Mouse (Mus musculus): Measurements from ENCODE around the gene Stard9.
A peak's percentile ranks its signal among the peaks of the same experiment; 100 is the strongest.

Stard9 gene

GRCm38 (mm10) chr2:120628886-120629735 is at the start of gene Stard9:
Gene Stard9 (plus strand): TSS chr2:120629121.
- peak; percentile 97 to 98 for DNase-seq (ENCODE audit: low spot score in 2 of 2)

- peak; percentile 29 to 37 for DNase-seq (ENCODE audit: low spot score in 2 of 2)
Measured at GRCm38 (mm10) chr2:120589759-120590158, 39.2 kb upstream of the Stard9 start.

GRCm38 (mm10) chr2:120592227-120592626 is 36.7 kb upstream of the Stard9 start:
- no peak for DNase-seq (ENCODE audit: low spot score in 2 of 2)

GRCm38 (mm10) chr2:120597734-120598133 is 31.2 kb upstream of the Stard9 start:
- DNase-seq (ENCODE audit: low spot score in 2 of 2): no peak

- DNase-seq (ENCODE audit: low spot score in 2 of 2): no peak
Measured at GRCm38 (mm10) chr2:120599506-120599905, 29.4 kb upstream of the Stard9 start.

GRCm38 (mm10) chr2:120606021-120606690 is 22.8 kb upstream of the Stard9 start:
- no peak for DNase-seq (ENCODE audit: low spot score in 2 of 2)

GRCm38 (mm10) chr2:120608830-120609723 is 19.8 kb upstream of the Stard9 start, which contains the start of the genes Haus2 and Lrrc57:
Gene Haus2 (plus strand): TSS chr2:120609383.
Gene Lrrc57 (minus strand): TSS chr2:120609520.
- peak; percentile 85 to 90 for DNase-seq (ENCODE audit: low spot score in 2 of 2)

- DNase-seq (ENCODE audit: low spot score in 2 of 2): no peak
Measured at GRCm38 (mm10) chr2:120616279-120617163, 12.4 kb upstream of the Stard9 start.

GRCm38 (mm10) chr2:120619538-120619937 is 9.4 kb upstream of the Stard9 start:
- no peak for DNase-seq (ENCODE audit: low spot score in 2 of 2)

- no peak for DNase-seq (ENCODE audit: low spot score in 2 of 2)
Measured at GRCm38 (mm10) chr2:120622920-120623319, 6.0 kb upstream of the Stard9 start.

GRCm38 (mm10) chr2:120628076-120628865 is 650 bp upstream of the Stard9 start:
- DNase-seq (ENCODE audit: low spot score in 2 of 2): no peak

- DNase-seq (ENCODE audit: low spot score in 2 of 2): no peak
Measured at GRCm38 (mm10) chr2:120630246-120630645, 1.3 kb downstream of the Stard9 start.

GRCm38 (mm10) chr2:120630655-120631054 is 1.7 kb downstream of the Stard9 start:
- DNase-seq (ENCODE audit: low spot score in 2 of 2): no peak

- DNase-seq (ENCODE audit: low spot score in 2 of 2): no peak
Measured at GRCm38 (mm10) chr2:120631521-120631920, 2.6 kb downstream of the Stard9 start.

- peak in 1 of 2 experiments; percentile 7 for DNase-seq (ENCODE audit: low spot score in 2 of 2)
Measured at GRCm38 (mm10) chr2:120631957-120632356, 3.0 kb downstream of the Stard9 start.

GRCm38 (mm10) chr2:120640835-120641234 is 11.9 kb downstream of the Stard9 start:
- DNase-seq (ENCODE audit: low spot score in 2 of 2): no peak

GRCm38 (mm10) chr2:120643836-120644235 is 14.9 kb downstream of the Stard9 start:
- peak in 1 of 2 experiments; percentile 18 for DNase-seq (ENCODE audit: low spot score in 2 of 2)

- DNase-seq (ENCODE audit: low spot score in 2 of 2): no peak
Measured at GRCm38 (mm10) chr2:120646777-120647176, 17.9 kb downstream of the Stard9 start.

- DNase-seq (ENCODE audit: low spot score in 2 of 2): no peak
Measured at GRCm38 (mm10) chr2:120652256-120652924, 23.5 kb downstream of the Stard9 start.
